Mouse (Mus musculus) liver, embryonic 14.5 days (tissue): ENCODE data around the gene Ak2.

Experiments
- CTCF ChIP-seq: IDR thresholded peaks from 2 replicates; pipeline ENCODE4 v1.5.1; 2016; ENCODE audit warnings: antibody characterized with exemption, low read depth, control low read depth
- EP300 ChIP-seq: IDR thresholded peaks from 2 replicates; pipeline ENCODE4 v1.6.1; 2016; ENCODE audit warnings: antibody characterized with exemption, low read depth

DNA sequence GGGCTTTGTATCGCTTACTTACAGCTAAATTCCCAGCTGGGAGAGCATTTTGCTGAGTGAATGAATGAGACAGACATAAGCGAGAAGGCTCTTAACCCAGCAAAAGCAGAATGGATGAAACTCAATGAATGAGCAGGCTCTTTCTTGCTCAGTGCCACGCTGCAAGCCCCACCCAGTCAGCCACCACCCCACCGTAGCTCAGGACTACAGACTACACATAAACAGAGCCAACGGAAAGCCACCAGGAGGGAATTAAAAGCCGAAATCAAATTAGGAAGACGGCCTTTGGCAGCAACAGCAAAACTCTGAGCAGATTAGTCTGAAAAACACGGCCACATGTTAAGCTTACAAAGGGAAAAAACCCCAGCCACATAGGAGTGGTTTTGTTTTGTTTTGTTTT, 32.9 kb upstream of the Ak2 start:
- TF ChIP-seq CTCF: no peak
- TF ChIP-seq EP300: no peak
